Mouse (Mus musculus) neural tube, embryonic 11.5 days (tissue): Measurements from ENCODE around the gene Gfy. TPM values are rescaled to one million over a fixed set of nuclear protein-coding genes. Genes with fewer than 3 reads are reported as not detected.
A peak's percentile ranks its signal among the peaks of the same experiment; 100 is the strongest.

Source experiments
- ATAC-seq: fragments of 200-750 bp; cut with Nextera tagmentation; 2 replicates; pipeline ENCODE4 v1.8.0; 2017; ENCODE audit warnings: moderate number of reproducible peaks, mild to moderate bottlenecking, moderate TSS enrichment, moderate library complexity; ENCODE audit not compliant: insufficient read depth, low FRiP score, low TSS enrichment
- DNase-seq: peaks from one replicate; pipeline ENCODE4 v3.0.0-alpha.2; 2015; ENCODE audit warnings: low spot score
- H3K27ac ChIP-seq: fragments of 300-500 bp; sonication (generic); 2 replicates; pipeline ENCODE4 v1.5.1; 2014; ENCODE audit warnings: low read depth, mild to moderate bottlenecking, low read length
- H3K27me3 ChIP-seq: fragments of 300-500 bp; sonication (generic); 2 replicates; pipeline ENCODE4 v1.6.1; 2014; ENCODE audit warnings: mild to moderate bottlenecking, low read length, mixed read lengths; ENCODE audit not compliant: control insufficient read depth, insufficient read depth
- H3K36me3 ChIP-seq: fragments of 300-500 bp; sonication (generic); 2 replicates; pipeline ENCODE4 v1.6.1; 2014; ENCODE audit warnings: mild to moderate bottlenecking, low read length, moderate library complexity, mixed read lengths; ENCODE audit not compliant: control insufficient read depth, insufficient read depth
- H3K4me1 ChIP-seq: fragments of 300-500 bp; sonication (generic); 2 replicates; pipeline ENCODE4 v1.6.1; 2014; ENCODE audit warnings: low read length, mixed read lengths; ENCODE audit not compliant: control insufficient read depth, insufficient read depth
- H3K4me2 ChIP-seq: fragments of 300-500 bp; sonication (generic); 2 replicates; pipeline ENCODE4 v1.6.1; 2014; ENCODE audit warnings: low read depth, mild to moderate bottlenecking, moderate library complexity
- H3K4me3 ChIP-seq: fragments of 300-500 bp; sonication (generic); 2 replicates; pipeline ENCODE4 v1.5.1; 2014; ENCODE audit warnings: low read depth, low read length
- H3K9ac ChIP-seq: fragments of 300-500 bp; sonication (generic); 2 replicates; pipeline ENCODE4 v1.6.1; 2014; ENCODE audit warnings: mild to moderate bottlenecking, low read length
- H3K9me3 ChIP-seq: fragments of 300-500 bp; sonication (generic); 2 replicates; pipeline ENCODE4 v1.6.1; 2016; ENCODE audit warnings: low read length; ENCODE audit not compliant: control insufficient read depth
- WGBS: fragments of 180-500 bp; shearing (Covaris S2); extraction: QIAGEN DNeasy Blood & Tissue Kit; methylation state at CpG from one replicate; pipeline ENCODE4 v1.1.7; 2014; 5-methylcytosine and 5-hydroxymethylcytosine counted together
- polyA plus RNA-seq: library from polyadenylated mRNA; unstranded; fragments of >200 nt; fragmentation: Nextera tagmentation; extraction: Ambion mirVana; gene quantifications from 2 replicates; pipeline ENCODE4 v1.2.1, GENCODE M21; 2014

Gene Gfy
- polyA plus RNA-seq, 1 experiment from 2014 or later = not detected

DNA sequence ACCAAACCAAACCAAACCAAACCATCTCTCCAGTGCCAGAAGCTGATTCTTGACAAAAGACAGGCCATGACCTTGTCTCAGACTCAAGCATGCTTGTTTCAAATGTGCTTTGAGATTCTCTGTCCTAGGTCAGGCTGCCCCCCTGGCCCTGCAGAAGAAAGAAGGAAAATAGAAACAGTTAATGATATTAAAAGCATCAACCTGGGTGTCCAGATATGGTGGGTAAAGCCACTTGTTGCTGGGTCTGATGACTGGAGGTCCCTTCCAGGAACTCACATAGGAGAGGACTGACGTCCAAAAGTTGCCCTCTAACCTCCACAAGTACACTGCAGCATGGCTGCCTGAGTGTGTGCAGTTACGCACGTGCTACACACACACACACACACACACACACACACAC, 18.5 kb downstream of the Gfy start:
- Histone ChIP-seq H3K9me3 (no peaks in the 10 kb centered on the region), H3K4me2 (no peak overlapping the region), H3K4me3 (no peak overlapping the region), H3K27ac (no peak overlapping the region), H3K36me3 (0 out of 2 replicates have a peak, but pooled peaks cover 3% of the 10 kb centered on the region), H3K27me3 (peaks cover 35% of the 10 kb centered on the region), H3K4me1 (peaks cover 9% of the 10 kb centered on the region), H3K9ac (no peak overlapping the region)
- DNase-seq (no peak), ATAC-seq (no peak)
- WGBS = 98% methylated on average over 3 of the region's 3 CpGs

DNA sequence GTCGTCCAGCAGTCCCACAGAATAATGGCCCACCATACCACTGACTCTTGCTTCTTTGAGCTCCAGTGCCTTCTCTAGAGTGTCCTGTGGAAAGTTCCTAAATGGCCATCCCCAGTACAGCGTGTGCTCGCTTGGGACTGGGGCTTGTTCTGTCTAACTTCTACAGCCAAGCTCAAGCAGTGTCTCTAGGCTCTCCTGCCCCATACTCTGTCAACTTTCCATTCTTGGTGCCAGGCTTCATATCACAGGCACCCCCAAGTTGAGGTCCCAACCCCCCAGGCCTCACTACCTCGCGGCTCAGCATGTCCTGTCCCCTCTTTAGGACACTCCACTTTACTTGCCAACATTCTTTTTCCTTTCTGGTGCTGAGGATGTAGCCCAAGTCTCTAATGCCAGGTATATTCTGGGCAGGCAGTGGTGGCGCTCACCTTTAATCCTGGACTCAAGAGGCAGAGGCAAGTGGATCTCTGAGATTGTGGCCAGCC, 19.0 kb downstream of the Gfy start:
- Histone ChIP-seq H3K9me3 (no peaks in the 10 kb centered on the region), H3K4me1 (peaks cover 9% of the 10 kb centered on the region), H3K36me3 (0 out of 2 replicates have a peak, but pooled peaks cover 3% of the 10 kb centered on the region), H3K9ac (no peak overlapping the region), H3K27me3 (peaks cover 30% of the 10 kb centered on the region), H3K4me2 (no peak overlapping the region), H3K4me3 (no peak overlapping the region), H3K27ac (no peak overlapping the region)
- DNase-seq (no peak), ATAC-seq (no peak)
- 95% methylated on average over 6 of the region's 6 CpGs for WGBS

DNA sequence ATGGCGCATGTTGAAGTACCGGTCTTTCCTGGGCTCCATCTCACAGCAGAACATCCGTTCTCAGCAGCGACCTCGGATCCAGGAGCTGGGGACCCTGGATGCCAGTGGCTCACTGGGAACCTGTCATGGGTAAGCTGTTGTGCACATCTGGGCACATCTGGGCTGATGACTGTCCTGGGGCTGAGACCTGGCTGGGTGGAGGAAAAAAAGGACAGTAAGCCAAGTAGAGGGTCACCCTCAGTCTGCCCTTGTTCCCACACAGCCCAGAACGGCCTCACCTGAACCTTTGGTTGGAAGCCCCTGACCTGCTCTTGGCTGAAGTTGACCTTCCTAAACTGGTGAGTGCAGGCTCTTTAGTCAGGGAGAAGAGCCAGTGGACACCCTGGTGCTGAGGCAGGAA, 20.4 kb downstream of the Gfy start:
- WGBS = 92% methylated on average over 6 of the region's 6 CpGs
- no peak overlapping the region for H3K9ac ChIP-seq
- H3K9me3 ChIP-seq = no peaks in the 10 kb centered on the region
- H3K27me3 ChIP-seq = peaks cover 16% of the 10 kb centered on the region
- no peak overlapping the region for H3K4me2 ChIP-seq
- no peak overlapping the region for H3K4me3 ChIP-seq
- peaks cover 9% of the 10 kb centered on the region for H3K4me1 ChIP-seq
- H3K27ac ChIP-seq = no peak overlapping the region
- no peak for DNase-seq
- 0 out of 2 replicates have a peak, but pooled peaks cover 3% of the 10 kb centered on the region for H3K36me3 ChIP-seq
- no peak for ATAC-seq

DNA sequence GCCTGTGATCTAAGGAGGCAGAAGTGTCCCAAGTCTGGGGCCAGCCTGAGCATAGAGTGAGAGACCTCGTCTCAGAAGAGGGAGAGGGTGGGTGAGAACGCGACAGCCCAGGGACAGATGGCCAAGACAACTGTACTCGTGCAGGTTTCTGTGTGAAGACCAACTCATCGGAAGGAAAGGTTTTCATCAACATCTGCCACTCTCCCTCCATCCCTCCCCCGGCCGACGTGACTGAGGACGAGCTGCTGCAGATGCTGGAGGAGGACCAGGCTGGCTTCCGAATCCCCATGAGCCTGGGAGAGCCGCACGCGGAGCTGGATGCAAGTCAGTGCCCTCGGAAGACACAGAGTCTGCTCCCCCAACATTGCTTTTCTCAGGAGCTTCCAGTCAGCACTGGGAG, 21.9 kb downstream of the Gfy start:
- DNase-seq = no peak
- peaks cover 2% of the 10 kb centered on the region; the same call in 1 of the 2 replicates for H3K27me3 ChIP-seq
- WGBS = 90% methylated on average over 14 of the region's 14 CpGs
- no peaks in the 10 kb centered on the region for H3K9me3 ChIP-seq
- peaks cover 10% of the 10 kb centered on the region for H3K4me1 ChIP-seq
- H3K4me3 ChIP-seq = no peak overlapping the region
- H3K4me2 ChIP-seq = no peak overlapping the region
- H3K36me3 ChIP-seq = 0 out of 2 replicates have a peak, but pooled peaks cover 3% of the 10 kb centered on the region
- no peak for ATAC-seq
- H3K27ac ChIP-seq = no peak overlapping the region
- no peak overlapping the region for H3K9ac ChIP-seq

DNA sequence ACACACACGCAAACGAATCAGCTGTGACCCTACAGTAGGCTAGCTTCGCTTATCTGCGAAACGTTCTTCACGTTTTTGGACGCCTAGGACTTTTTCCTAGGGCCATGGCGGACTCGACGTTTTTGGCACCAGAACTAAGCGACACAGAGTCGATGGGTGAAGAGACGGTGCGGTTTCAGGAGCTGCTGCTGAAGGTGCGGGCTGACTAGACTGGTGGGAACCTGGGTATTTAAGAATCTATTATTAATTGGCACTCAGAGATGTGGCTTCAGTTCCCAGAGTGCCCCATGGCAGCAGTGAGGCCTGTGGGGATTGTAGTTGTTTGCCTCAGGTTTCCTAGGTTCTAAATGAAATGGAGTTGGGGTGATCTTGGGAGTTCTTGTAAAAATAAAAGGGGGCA, 23.2 kb downstream of the Gfy start:
- DNase-seq (no peak), ATAC-seq (no peak)
- Histone ChIP-seq H3K27me3 (no peaks in the 10 kb centered on the region), H3K27ac (no peak overlapping the region), H3K4me2 (no peak overlapping the region), H3K4me3 (no peak overlapping the region), H3K4me1 (peaks cover 5% of the 10 kb centered on the region), H3K9ac (no peak overlapping the region), H3K9me3 (no peaks in the 10 kb centered on the region), H3K36me3 (0 out of 2 replicates have a peak, but pooled peaks cover 3% of the 10 kb centered on the region)
- WGBS = 96% methylated on average over 15 of the region's 15 CpGs

DNA sequence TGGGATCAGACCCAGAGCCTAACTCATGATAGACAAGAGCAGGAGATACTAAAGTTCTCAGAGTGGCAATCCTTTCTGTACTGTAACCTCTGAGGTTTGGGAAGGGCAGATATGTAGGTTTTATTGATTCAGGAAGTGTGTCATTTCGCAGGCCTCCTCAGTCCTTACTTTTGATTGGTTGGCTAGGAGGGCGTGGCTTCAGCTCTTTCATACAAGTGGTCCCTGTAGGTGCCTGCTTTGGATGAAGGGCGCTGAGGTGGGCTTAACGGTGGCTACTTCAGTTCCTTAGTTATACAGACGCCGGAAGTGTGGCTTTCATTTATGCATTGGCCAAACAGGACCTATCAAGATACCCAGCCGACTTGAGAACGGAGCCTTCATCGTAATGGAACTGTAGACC, 23.8 kb downstream of the Gfy start:
- Histone ChIP-seq H3K4me2 (no peak overlapping the region), H3K9me3 (no peaks in the 10 kb centered on the region), H3K4me1 (peaks cover 5% of the 10 kb centered on the region), H3K27me3 (no peaks in the 10 kb centered on the region), H3K9ac (no peak overlapping the region), H3K36me3 (0 out of 2 replicates have a peak, but pooled peaks cover 3% of the 10 kb centered on the region), H3K27ac (no peak overlapping the region), H3K4me3 (no peak overlapping the region)
- 84% methylated on average over 9 of the region's 9 CpGs for WGBS
- ATAC-seq (no peak), DNase-seq (no peak)

DNA sequence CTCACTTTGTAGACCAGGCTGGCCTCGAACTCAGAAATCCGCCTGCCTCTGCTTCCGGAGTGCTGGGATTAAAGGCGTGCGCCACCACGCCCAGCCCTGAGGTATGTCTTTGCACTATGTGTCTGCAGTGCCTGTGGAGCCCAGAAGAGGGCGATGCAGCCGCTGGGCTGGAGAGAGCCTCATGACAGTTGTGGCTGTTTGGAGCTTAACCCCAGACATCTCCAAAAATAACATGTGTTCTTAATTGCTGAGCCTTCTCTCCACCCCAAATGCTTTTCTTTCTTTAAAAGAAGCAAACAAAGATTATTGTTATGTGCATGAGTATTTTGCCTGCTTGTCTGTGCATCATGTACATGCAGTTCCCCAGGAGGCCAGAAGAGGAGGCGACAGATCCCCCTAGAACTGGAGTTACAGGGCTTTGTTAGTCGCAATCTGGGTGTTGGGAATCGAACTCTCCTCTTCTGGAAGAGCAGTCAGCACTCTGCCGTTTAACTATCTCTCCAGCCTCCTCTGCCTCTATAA, 24.3 kb downstream of the Gfy start:
- WGBS = 78% methylated on average over 12 of the region's 12 CpGs
- H3K27ac ChIP-seq = no peak overlapping the region
- ATAC-seq (0 out of 2 replicates have a peak, but pooled peaks have one; percentile 1), DNase-seq (peak; percentile 54)
- no peak overlapping the region for H3K9ac ChIP-seq
- no peaks in the 10 kb centered on the region for H3K27me3 ChIP-seq
- peaks cover 5% of the 10 kb centered on the region for H3K4me1 ChIP-seq
- peak overlapping the region; percentile 43 for H3K4me2 ChIP-seq
- peak overlapping the region; percentile 55 for H3K4me3 ChIP-seq
- 0 out of 2 replicates have a peak, but pooled peaks cover 3% of the 10 kb centered on the region for H3K36me3 ChIP-seq
- H3K9me3 ChIP-seq = no peaks in the 10 kb centered on the region

DNA sequence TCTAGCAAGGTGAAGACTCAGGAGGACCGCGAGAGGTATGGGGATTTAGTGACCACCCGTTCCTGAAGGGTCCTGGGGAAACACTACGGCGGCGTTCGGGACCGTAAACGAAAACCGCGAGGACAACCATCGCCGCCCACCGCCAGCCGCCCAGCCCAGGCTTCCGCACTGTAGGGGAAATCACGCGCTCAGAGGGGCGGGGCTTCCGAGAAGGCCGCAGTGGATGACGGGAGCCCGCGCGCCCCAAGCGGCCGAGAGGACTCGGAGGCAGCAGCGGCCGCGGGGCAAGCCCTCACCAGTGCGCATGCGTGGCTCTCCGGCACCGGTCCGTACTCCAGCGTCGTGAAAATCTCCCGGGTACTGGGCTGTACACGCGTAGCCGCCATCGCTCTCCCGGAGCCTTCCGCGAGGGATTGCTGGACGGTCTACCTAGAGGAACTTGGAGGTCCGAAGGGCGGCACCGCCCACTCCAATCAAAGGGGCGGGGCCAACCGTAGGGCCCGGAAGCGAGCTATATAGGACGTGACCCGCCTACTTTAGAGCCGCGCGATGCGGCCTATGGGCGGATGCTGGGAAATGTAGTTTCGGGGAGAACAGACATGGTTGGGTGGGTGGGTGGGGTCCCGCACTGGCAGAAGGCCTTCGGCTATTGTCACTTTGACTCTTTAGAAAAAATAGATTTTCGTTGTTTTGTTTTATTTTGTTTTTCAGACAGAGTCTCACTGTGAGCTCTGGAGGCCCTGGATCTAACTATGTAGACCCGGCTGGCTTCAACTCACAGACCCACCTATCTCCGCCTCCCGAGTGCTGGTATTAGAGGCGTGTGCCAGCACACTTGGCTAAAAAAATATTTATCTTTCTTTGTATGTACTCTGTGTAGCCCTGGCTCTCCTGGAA, 25.0 kb downstream of the Gfy start, which contains the start of the genes Pih1d1 and Aldh16a1:
Pih1d1 (plus strand) TSS at position 208 of the 897 bp plus-strand sequence.
Aldh16a1 (minus strand) TSS at position 489 of the 897 bp plus-strand sequence.
- peaks cover 5% of the 10 kb centered on the region for H3K4me1 ChIP-seq
- DNase-seq (peak; percentile 97), ATAC-seq (peak; percentile 95)
- 0 out of 2 replicates have a peak, but pooled peaks cover 3% of the 10 kb centered on the region for H3K36me3 ChIP-seq
- peak within 1 kb of the TSS; percentile 81 for H3K4me2 ChIP-seq
- 5% methylated on average over 67 of the region's 69 CpGs for WGBS
- no peaks in the 10 kb centered on the region for H3K27me3 ChIP-seq
- H3K27ac ChIP-seq = peak within 1 kb of the TSS; percentile 50
- peak within 1 kb of the TSS; percentile 77 for H3K9ac ChIP-seq
- no peaks in the 10 kb centered on the region for H3K9me3 ChIP-seq
- H3K4me3 ChIP-seq = peak within 1 kb of the TSS; percentile 55
